Mouse (Mus musculus): ENCODE results near the gene Gm3248. TPM values are rescaled to one million over a fixed set of nuclear protein-coding genes. Genes with fewer than 3 reads are reported as not detected.
"Not testable (repeated sequence)": the region's sequence is repeated elsewhere in the genome, so short reads cannot be mapped to it uniquely, and the experiment has no call there.

Gene Gm3248
- not detected in 2 replicates for total RNA-seq (2014; rRNA removed; ENCODE audit: low replicate concordance)
- polyA plus RNA-seq (2015; fragmentation: Nextera tagmentation; extraction: Ambion mirVana), result 0.22 and 0.23 TPM in 2 replicates

- not testable (repeated sequence) for H3K36me3 ChIP-seq (replicated peaks; ENCODE audit: control insufficient read depth, insufficient read depth, low read length); H3K4me1 ChIP-seq (ENCODE audit: control insufficient read depth, insufficient read depth); H3K27me3 ChIP-seq (ENCODE audit: control insufficient read depth, insufficient read depth, low read length); H3K9me3 ChIP-seq (replicated peaks; ENCODE audit: control insufficient read depth, low read length); ATAC-seq (ENCODE audit: insufficient read depth, low read depth); DNase-seq (ENCODE audit: low spot score); H3K27ac ChIP-seq (ENCODE audit: low read depth); H3K9ac ChIP-seq (replicated peaks; ENCODE audit: low read depth, low read length)
- WGBS, result 6% methylated on average over 18 of the region's 23 CpGs
- peak within 1 kb of the TSS; percentile 44 for H3K4me3 ChIP-seq (ENCODE audit: low read depth, low read length)
- peak within 1 kb of the TSS; percentile 67 for H3K4me2 ChIP-seq (ENCODE audit: low read depth, low read length)
Observed at GRCm38 (mm10) chr14:5961635-5962034, at the start of gene Gm3248. Gene Gm3248, minus strand, starts transcription at chr14:5961745.

GRCm38 (mm10) chr14:5987136-5987535 lies 25.6 kb upstream of the Gm3248 start:
- H3K9ac ChIP-seq (replicated peaks; ENCODE audit: low read depth, low read length); H3K4me3 ChIP-seq (ENCODE audit: low read depth, low read length); ATAC-seq (ENCODE audit: insufficient read depth, low read depth); DNase-seq (ENCODE audit: low spot score); H3K4me2 ChIP-seq (ENCODE audit: low read depth, low read length); H3K4me1 ChIP-seq (ENCODE audit: control insufficient read depth, insufficient read depth); H3K36me3 ChIP-seq (replicated peaks; ENCODE audit: control insufficient read depth, insufficient read depth, low read length); H3K27ac ChIP-seq (ENCODE audit: low read depth); H3K27me3 ChIP-seq (ENCODE audit: control insufficient read depth, insufficient read depth, low read length); H3K9me3 ChIP-seq (replicated peaks; ENCODE audit: control insufficient read depth, low read length): not testable (repeated sequence)
- WGBS, result 66% methylated on average over 5 of the region's 7 CpGs

GRCm38 (mm10) chr14:5979037-5979436 lies 17.5 kb upstream of the Gm3248 start, which contains the start of gene Gm3453:
Gene Gm3453, minus strand, starts transcription at chr14:5979137.
- H3K4me3 ChIP-seq (ENCODE audit: low read depth, low read length); H3K9me3 ChIP-seq (replicated peaks; ENCODE audit: control insufficient read depth, low read length); H3K9ac ChIP-seq (replicated peaks; ENCODE audit: low read depth, low read length); H3K27ac ChIP-seq (ENCODE audit: low read depth); H3K36me3 ChIP-seq (replicated peaks; ENCODE audit: control insufficient read depth, insufficient read depth, low read length); DNase-seq (ENCODE audit: low spot score); H3K4me1 ChIP-seq (ENCODE audit: control insufficient read depth, insufficient read depth); H3K27me3 ChIP-seq (ENCODE audit: control insufficient read depth, insufficient read depth, low read length); ATAC-seq (ENCODE audit: insufficient read depth, low read depth); H3K4me2 ChIP-seq (ENCODE audit: low read depth, low read length): not testable (repeated sequence)
- WGBS, result 57% methylated on average over 2 of the region's 2 CpGs

- H3K9me3 ChIP-seq (replicated peaks; ENCODE audit: control insufficient read depth, low read length); ATAC-seq (ENCODE audit: insufficient read depth, low read depth); DNase-seq (ENCODE audit: low spot score); H3K9ac ChIP-seq (replicated peaks; ENCODE audit: low read depth, low read length); H3K27ac ChIP-seq (ENCODE audit: low read depth); H3K4me1 ChIP-seq (ENCODE audit: control insufficient read depth, insufficient read depth); H3K4me3 ChIP-seq (ENCODE audit: low read depth, low read length); H3K4me2 ChIP-seq (ENCODE audit: low read depth, low read length); H3K36me3 ChIP-seq (replicated peaks; ENCODE audit: control insufficient read depth, insufficient read depth, low read length); H3K27me3 ChIP-seq (ENCODE audit: control insufficient read depth, insufficient read depth, low read length): not testable (repeated sequence)
- WGBS, result 48% methylated on average over 4 of the region's 4 CpGs
Observed at GRCm38 (mm10) chr14:5962441-5962840, 896 bp upstream of the Gm3248 start.

- H3K4me2 ChIP-seq (ENCODE audit: low read depth, low read length), result peak overlapping the region; percentile 67
- H3K9ac ChIP-seq (replicated peaks; ENCODE audit: low read depth, low read length); ATAC-seq (ENCODE audit: insufficient read depth, low read depth); H3K4me1 ChIP-seq (ENCODE audit: control insufficient read depth, insufficient read depth); H3K27ac ChIP-seq (ENCODE audit: low read depth); H3K9me3 ChIP-seq (replicated peaks; ENCODE audit: control insufficient read depth, low read length); H3K36me3 ChIP-seq (replicated peaks; ENCODE audit: control insufficient read depth, insufficient read depth, low read length); H3K27me3 ChIP-seq (ENCODE audit: control insufficient read depth, insufficient read depth, low read length); DNase-seq (ENCODE audit: low spot score): not testable (repeated sequence)
- H3K4me3 ChIP-seq (ENCODE audit: low read depth, low read length), result peak overlapping the region; percentile 44
- WGBS, result 3% methylated on average over 23 of the region's 24 CpGs
Observed at GRCm38 (mm10) chr14:5961102-5961501, 443 bp downstream of the Gm3248 start.

GRCm38 (mm10) chr14:5960479-5960878 lies 1.1 kb downstream of the Gm3248 start:
- H3K4me3 ChIP-seq (ENCODE audit: low read depth, low read length); DNase-seq (ENCODE audit: low spot score); H3K9me3 ChIP-seq (replicated peaks; ENCODE audit: control insufficient read depth, low read length); H3K9ac ChIP-seq (replicated peaks; ENCODE audit: low read depth, low read length); H3K4me1 ChIP-seq (ENCODE audit: control insufficient read depth, insufficient read depth); ATAC-seq (ENCODE audit: insufficient read depth, low read depth); H3K4me2 ChIP-seq (ENCODE audit: low read depth, low read length); H3K36me3 ChIP-seq (replicated peaks; ENCODE audit: control insufficient read depth, insufficient read depth, low read length); H3K27ac ChIP-seq (ENCODE audit: low read depth); H3K27me3 ChIP-seq (ENCODE audit: control insufficient read depth, insufficient read depth, low read length): not testable (repeated sequence)
- WGBS, result 0% methylated on average over 3 of the region's 10 CpGs

- H3K9me3 ChIP-seq (replicated peaks; ENCODE audit: control insufficient read depth, low read length); H3K4me2 ChIP-seq (ENCODE audit: low read depth, low read length); H3K4me3 ChIP-seq (ENCODE audit: low read depth, low read length); H3K27ac ChIP-seq (ENCODE audit: low read depth); H3K4me1 ChIP-seq (ENCODE audit: control insufficient read depth, insufficient read depth); DNase-seq (ENCODE audit: low spot score); ATAC-seq (ENCODE audit: insufficient read depth, low read depth); H3K9ac ChIP-seq (replicated peaks; ENCODE audit: low read depth, low read length); H3K36me3 ChIP-seq (replicated peaks; ENCODE audit: control insufficient read depth, insufficient read depth, low read length); H3K27me3 ChIP-seq (ENCODE audit: control insufficient read depth, insufficient read depth, low read length): not testable (repeated sequence)
- WGBS, result 64% methylated on average over 7 of the region's 7 CpGs
Observed at GRCm38 (mm10) chr14:5923276-5923675, 38.3 kb downstream of the Gm3248 start.

- H3K36me3 ChIP-seq (replicated peaks; ENCODE audit: control insufficient read depth, insufficient read depth, low read length); H3K9me3 ChIP-seq (replicated peaks; ENCODE audit: control insufficient read depth, low read length); H3K4me3 ChIP-seq (ENCODE audit: low read depth, low read length); H3K9ac ChIP-seq (replicated peaks; ENCODE audit: low read depth, low read length); H3K4me1 ChIP-seq (ENCODE audit: control insufficient read depth, insufficient read depth); H3K4me2 ChIP-seq (ENCODE audit: low read depth, low read length); H3K27me3 ChIP-seq (ENCODE audit: control insufficient read depth, insufficient read depth, low read length); H3K27ac ChIP-seq (ENCODE audit: low read depth); DNase-seq (ENCODE audit: low spot score); ATAC-seq (ENCODE audit: insufficient read depth, low read depth): not testable (repeated sequence)
- 70% methylated on average over 4 of the region's 4 CpGs for WGBS
Observed at GRCm38 (mm10) chr14:5918330-5918942, 43.1 kb downstream of the Gm3248 start.

GRCm38 (mm10) chr14:5913701-5914100 lies 47.8 kb downstream of the Gm3248 start:
- not testable (repeated sequence) for H3K9ac ChIP-seq (replicated peaks; ENCODE audit: low read depth, low read length); H3K4me3 ChIP-seq (ENCODE audit: low read depth, low read length); H3K27ac ChIP-seq (ENCODE audit: low read depth); H3K36me3 ChIP-seq (replicated peaks; ENCODE audit: control insufficient read depth, insufficient read depth, low read length); H3K4me1 ChIP-seq (ENCODE audit: control insufficient read depth, insufficient read depth); H3K4me2 ChIP-seq (ENCODE audit: low read depth, low read length); ATAC-seq (ENCODE audit: insufficient read depth, low read depth); DNase-seq (ENCODE audit: low spot score); H3K9me3 ChIP-seq (replicated peaks; ENCODE audit: control insufficient read depth, low read length); H3K27me3 ChIP-seq (ENCODE audit: control insufficient read depth, insufficient read depth, low read length)
- WGBS, result 66% methylated on average over 2 of the region's 2 CpGs
